Mouse (Mus musculus) G1E (cell line): ENCODE measurements around the gene Osbpl10. TPM values are rescaled to one million over a fixed set of nuclear protein-coding genes. Genes with fewer than 3 reads are reported as not detected.

Experiments used
- ATAC-seq: 2 replicates; pipeline ENCODE4 v1.8.0; 2016; ENCODE audit warnings: mild to moderate bottlenecking; ENCODE audit not compliant: insufficient number of reproducible peaks, poor library complexity, low FRiP score, severe bottlenecking; ENCODE audit errors: extremely low read depth
- DNase-seq: peaks from one replicate; pipeline ENCODE4 v3.0.0; 2012; ENCODE audit warnings: low spot score
- H3K27me3 ChIP-seq: 2 replicates; pipeline ENCODE4 v1.6.1; 2012; ENCODE audit warnings: mild to moderate bottlenecking, low read length, inconsistent platforms; ENCODE audit not compliant: insufficient read depth
- H3K36me3 ChIP-seq: replicated peaks from 2 replicates; pipeline ENCODE3; 2012; ENCODE audit warnings: mild to moderate bottlenecking, inconsistent platforms
- H3K4me1 ChIP-seq: 2 replicates; pipeline ENCODE4 v1.6.1; 2012; ENCODE audit warnings: low read depth, low read length, inconsistent platforms, mixed read lengths; ENCODE audit not compliant: insufficient read depth
- H3K4me3 ChIP-seq: 2 replicates; pipeline ENCODE4 v1.5.1; 2012; ENCODE audit warnings: low read depth, mild to moderate bottlenecking, inconsistent platforms, low read length, moderate library complexity, mixed read lengths
- H3K9me3 ChIP-seq: replicated peaks from 2 replicates; pipeline ENCODE4 v1.6.1; 2012; ENCODE audit warnings: inconsistent platforms
- CTCF ChIP-seq: IDR thresholded peaks from 2 replicates; pipeline ENCODE4 v1.5.1; 2012; ENCODE audit warnings: low read depth, low read length, inconsistent platforms, mixed read lengths
- GATA1 ChIP-seq: IDR thresholded peaks from 2 replicates; pipeline ENCODE4 v1.6.1; 2012; ENCODE audit warnings: borderline replicate concordance, low read length, inconsistent platforms, mixed read lengths
- GATA2 ChIP-seq: IDR thresholded peaks from 2 replicates; pipeline ENCODE4 v1.6.1; 2012; ENCODE audit warnings: low read depth, low read length, inconsistent platforms, borderline replicate concordance
- POLR2AphosphoS5 ChIP-seq: IDR thresholded peaks from 2 replicates; pipeline ENCODE4 v1.6.1; 2012; ENCODE audit warnings: low read depth, low read length, inconsistent platforms; ENCODE audit not compliant: insufficient replicate concordance
- TAL1 ChIP-seq: conservative IDR thresholded peaks from 2 replicates; pipeline ENCODE4 v1.6.1; 2012; ENCODE audit warnings: low read depth, low read length, inconsistent platforms, mixed read lengths
- polyA plus RNA-seq: library from polyadenylated mRNA; stranded (reverse); fragments of >175 nt; gene quantifications from 2 replicates; pipeline ENCODE4 v1.2.3, GENCODE M21; 2012
- total RNA-seq, 2 experiments: library from RNA; stranded (forward) in 1 of 2; stranded (reverse) in 1 of 2; fragments of 200-1000 nt in 1 of 2; fragments of >200 nt in 1 of 2; fragmentation: Nextera tagmentation in 1 of 2; gene quantifications; 2 replicates each; pipeline ENCODE4 v1.2.3; 2014 to 2017

The Osbpl10 gene
- total and polyA plus RNA-seq, 3 experiments, result 0.05 TPM; not detected in 2

DNA sequence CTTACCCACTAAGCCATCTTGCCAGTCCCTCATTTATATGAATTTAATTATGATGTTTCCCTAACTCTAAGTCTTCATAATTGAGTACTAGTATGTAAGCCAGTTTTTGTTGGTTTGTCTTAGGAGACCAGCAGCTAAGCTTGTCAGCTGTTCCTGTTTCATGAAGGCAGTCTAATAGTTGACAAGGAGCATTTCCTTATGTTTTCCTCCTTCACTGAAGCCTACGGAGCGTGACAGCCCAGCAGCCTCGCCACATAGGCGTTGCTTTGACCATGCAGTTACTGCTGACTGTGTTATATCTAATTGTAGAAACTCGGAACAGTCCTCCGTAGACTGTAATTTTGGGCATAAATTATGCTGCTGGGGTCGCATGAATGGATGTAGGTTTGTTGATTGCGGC lies 157.0 kb downstream of the Osbpl10 start:
- DNase-seq (no peak), ATAC-seq (no peak)
- no peaks in the 10 kb centered on the region for H3K27me3 ChIP-seq
- no peaks in the 10 kb centered on the region for H3K36me3 ChIP-seq
- TF ChIP-seq CTCF (no peak), POLR2AphosphoS5 (no peak), GATA2 (no peak), GATA1 (no peak), TAL1 (no peak)
- H3K4me3 ChIP-seq, result no peak overlapping the region
- H3K4me1 ChIP-seq, result no peaks in the 10 kb centered on the region
- H3K9me3 ChIP-seq, result peaks cover 68% of the 10 kb centered on the region

DNA sequence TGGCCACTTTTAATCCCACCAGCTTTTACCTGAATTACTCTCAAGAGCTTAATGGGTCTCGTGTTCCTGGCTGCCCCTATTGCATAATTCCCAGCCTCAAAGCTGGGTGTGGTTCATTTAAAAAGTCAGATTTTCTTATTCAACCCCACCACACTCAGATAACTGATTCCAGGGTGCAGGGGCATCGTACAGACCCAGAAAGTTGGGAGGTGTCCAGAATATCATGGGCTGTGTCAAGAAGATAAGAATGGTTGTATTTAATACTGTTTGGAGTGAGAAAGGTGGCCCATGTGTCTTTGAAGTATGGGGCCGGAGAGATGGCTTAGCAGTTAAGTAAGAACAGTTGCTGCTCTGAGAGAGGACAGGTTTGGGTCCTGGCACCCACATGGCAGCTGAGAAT lies 159.5 kb downstream of the Osbpl10 start:
- no peaks in the 10 kb centered on the region for H3K4me1 ChIP-seq
- no peak for DNase-seq
- TF ChIP-seq CTCF (no peak), TAL1 (no peak), POLR2AphosphoS5 (no peak), GATA1 (no peak), GATA2 (no peak)
- no peaks in the 10 kb centered on the region for H3K36me3 ChIP-seq
- no peak for ATAC-seq
- H3K4me3 ChIP-seq, result no peak overlapping the region
- peaks cover 55% of the 10 kb centered on the region for H3K9me3 ChIP-seq
- no peaks in the 10 kb centered on the region for H3K27me3 ChIP-seq

DNA sequence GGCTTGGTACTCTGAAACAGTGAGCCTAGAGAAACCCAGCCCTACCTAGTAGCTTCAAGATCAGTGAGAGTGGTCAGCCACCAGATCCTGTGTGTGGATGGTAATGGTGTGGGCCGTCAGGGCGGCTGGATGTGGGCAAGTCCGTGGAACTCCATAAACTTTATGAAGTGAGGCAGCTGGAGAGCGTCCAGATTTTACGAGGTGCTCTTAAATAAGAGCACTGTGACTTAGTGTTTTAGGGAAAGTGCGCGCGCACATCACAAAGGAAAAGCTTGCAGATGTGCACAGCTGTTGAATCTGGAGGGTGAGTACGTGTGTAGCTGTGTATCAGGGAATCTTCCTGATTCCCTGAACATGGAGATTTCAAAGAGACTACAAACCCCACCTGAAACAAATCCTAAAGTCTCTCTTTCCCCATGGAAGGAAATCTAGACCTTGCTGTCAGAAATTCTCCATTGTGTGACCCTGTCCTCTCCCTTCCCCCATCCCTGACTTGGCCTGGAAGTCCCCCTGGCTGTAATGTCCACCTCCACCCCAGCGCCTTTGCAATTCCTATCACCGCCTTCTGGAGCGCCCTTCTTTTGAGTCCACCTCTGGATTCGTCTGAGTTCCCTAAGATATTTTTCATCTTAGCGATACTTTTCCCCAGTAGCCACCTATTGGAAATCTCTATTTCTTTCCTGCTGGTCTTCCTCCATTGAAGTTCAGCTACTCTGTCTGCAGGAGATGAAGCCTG lies 161.4 kb downstream of the Osbpl10 start:
- Histone ChIP-seq H3K4me3 (no peak overlapping the region), H3K27me3 (no peaks in the 10 kb centered on the region), H3K9me3 (peaks cover 61% of the 10 kb centered on the region), H3K4me1 (no peaks in the 10 kb centered on the region), H3K36me3 (no peaks in the 10 kb centered on the region)
- ATAC-seq (no peak), DNase-seq (no peak)
- TF ChIP-seq POLR2AphosphoS5 (no peak), TAL1 (no peak), GATA1 (no peak), GATA2 (no peak), CTCF (no peak)

DNA sequence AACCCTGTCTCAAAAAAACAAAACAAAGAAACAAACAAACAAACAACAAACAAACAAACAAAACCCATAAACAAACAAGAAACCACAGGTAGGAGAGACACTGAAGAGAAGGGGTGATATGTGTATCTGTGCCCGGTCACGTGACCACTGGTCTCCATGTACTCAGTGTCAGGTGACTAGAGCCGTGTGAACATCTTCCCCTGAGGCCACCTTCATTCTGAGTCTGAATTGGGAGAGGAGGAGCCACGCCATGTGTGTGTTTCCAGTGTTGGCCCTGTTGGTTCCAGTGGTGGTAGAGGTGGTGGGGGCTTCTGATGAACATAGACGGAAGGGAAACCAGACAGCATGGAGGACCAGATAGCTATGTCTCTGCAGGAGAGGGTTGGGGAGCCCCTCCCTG lies 168.8 kb downstream of the Osbpl10 start:
- no peak for DNase-seq

DNA sequence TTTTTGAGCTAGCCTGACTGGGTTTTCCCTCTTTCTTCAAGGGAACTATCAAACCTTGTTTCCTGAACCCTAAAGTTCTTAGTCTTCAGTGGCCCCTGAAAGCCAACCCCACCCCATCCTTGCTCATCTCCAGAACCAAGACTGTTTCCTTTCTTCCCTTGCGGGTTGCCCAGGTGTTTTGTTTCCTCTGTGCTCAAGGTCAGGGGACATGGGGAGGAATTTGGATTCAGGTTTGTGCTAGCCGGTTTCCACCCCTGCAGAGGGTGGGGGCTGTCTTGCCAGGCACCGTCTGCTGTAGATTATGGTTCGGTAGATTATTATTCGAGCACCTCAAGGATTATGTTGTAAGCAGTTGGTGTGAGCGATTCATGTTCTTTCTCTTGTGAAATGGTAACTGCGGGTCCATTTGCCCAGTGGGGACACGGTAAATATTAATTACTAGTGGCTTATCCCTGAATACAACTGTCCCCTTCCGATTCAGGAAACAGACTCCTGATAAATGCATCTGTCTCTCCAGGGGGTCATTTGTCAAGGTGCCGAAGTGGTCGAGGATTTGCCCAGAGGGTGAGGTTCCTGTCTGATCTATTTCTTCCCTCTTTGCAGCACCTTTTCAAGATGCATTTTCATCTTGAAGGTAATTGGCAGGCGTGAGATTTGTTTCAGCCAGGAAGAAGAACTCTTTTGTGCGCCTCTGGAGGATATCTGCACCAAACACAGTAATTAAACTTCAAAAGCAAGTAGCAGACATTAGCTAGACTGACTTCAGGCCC lies 169.4 kb downstream of the Osbpl10 start:
- Histone ChIP-seq H3K36me3 (no peaks in the 10 kb centered on the region), H3K27me3 (no peaks in the 10 kb centered on the region), H3K9me3 (peaks cover 58% of the 10 kb centered on the region), H3K4me3 (no peak overlapping the region), H3K4me1 (no peaks in the 10 kb centered on the region)
- DNase-seq (no peak), ATAC-seq (no peak)
- TF ChIP-seq GATA2 (no peak), CTCF (no peak), TAL1 (no peak), POLR2AphosphoS5 (no peak), GATA1 (no peak)

More for the DNA sequence above, 168.8 kb downstream of the Osbpl10 start:
- TF ChIP-seq GATA2 (no peak), TAL1 (no peak), CTCF (no peak), POLR2AphosphoS5 (no peak), GATA1 (no peak)
- Histone ChIP-seq H3K36me3 (no peaks in the 10 kb centered on the region), H3K4me3 (no peak overlapping the region), H3K27me3 (no peaks in the 10 kb centered on the region), H3K9me3 (peaks cover 54% of the 10 kb centered on the region), H3K4me1 (no peaks in the 10 kb centered on the region)
- no peak for ATAC-seq

DNA sequence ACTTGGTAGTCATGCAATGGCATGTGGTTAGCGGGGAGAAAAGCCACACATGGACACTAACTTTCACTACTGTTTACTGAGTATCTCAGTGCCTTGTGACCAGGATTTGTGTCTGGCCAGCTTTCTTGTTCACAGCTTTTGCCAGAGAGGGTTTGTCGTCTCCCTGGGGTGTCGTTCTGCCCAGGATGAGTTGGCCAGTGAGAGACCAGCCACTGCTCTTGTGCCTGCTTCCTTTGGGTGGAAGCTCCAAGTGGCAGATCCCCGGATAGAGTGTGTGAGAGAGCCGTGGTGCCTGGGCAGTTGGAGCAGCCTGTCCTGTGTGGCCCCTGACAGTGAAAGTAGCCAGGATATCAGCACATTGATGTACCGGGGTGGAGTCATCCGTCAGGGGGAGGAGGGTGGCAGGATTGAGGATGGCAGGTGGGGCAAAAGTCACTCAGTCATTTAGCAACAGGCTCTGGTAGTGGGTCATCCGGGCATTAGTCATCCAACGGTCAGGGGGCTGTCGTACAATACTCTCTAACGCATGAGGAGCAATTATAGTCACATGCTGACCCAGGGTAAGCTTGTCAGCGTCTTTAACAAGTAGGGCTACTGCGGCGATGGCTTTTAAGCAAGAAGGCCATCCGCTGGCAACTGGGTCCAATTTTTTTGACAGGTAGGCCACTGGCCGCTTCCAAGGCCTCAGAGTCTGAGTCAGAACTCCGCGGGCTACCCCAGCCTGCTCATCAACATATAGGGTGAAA lies 170.8 kb downstream of the Osbpl10 start:
- TF ChIP-seq POLR2AphosphoS5 (no peak), CTCF (no peak), GATA2 (no peak), TAL1 (no peak), GATA1 (no peak)
- Histone ChIP-seq H3K9me3 (peaks cover 58% of the 10 kb centered on the region), H3K27me3 (no peaks in the 10 kb centered on the region), H3K36me3 (no peaks in the 10 kb centered on the region), H3K4me3 (no peak overlapping the region), H3K4me1 (no peaks in the 10 kb centered on the region)
- DNase-seq, result no peak
- ATAC-seq, result no peak
